Mouse (Mus musculus) left cerebral cortex, postnatal 14 days (tissue): Measurements from ENCODE around the gene Hivep3. TPM values are rescaled to one million over a fixed set of nuclear protein-coding genes. Genes with fewer than 3 reads are reported as not detected.

Experiments
- DNase-seq, 2 experiments: peaks; one replicate each; pipeline ENCODE4 v3.0.0; 2021 to 2022; ENCODE audit warnings: low spot score in 2 of 2, mixed read lengths in 1 of 2
- intact Hi-C: fragments of 180-260 bp; cut with DNase I; formaldehyde crosslinking; loops from one replicate; pipeline ENCODE4 v1.15.1; 2025
- total RNA-seq, 2 experiments: library from RNA; stranded (reverse); gene quantifications; 2 replicates each; pipeline ENCODE4 v1.2.3; 2021

The Hivep3 gene
- total RNA-seq, 2 experiments from 2014 or later: 65.4 to 79.8 TPM

DNA sequence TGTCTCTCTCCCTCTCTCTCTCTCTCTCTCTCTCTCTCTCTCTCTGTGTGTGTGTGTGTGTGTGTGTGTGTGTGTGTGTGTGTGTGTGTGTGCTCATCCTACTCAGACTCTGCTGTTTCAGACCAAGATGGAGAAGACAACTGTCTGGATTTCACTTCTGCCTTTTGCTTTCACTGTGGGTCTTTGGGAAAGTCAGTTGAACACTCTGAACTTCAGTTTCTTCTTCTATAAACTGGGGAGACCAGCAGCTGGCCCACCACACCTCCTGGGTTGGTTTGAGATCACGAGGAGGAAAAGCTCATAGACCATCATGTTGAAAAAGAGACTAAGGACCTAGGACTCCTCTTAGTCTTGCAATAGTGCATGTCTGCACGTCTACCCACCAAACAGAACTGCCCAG, 246.3 kb downstream of the Hivep3 start:
- intact Hi-C loops: no loop called here

DNA sequence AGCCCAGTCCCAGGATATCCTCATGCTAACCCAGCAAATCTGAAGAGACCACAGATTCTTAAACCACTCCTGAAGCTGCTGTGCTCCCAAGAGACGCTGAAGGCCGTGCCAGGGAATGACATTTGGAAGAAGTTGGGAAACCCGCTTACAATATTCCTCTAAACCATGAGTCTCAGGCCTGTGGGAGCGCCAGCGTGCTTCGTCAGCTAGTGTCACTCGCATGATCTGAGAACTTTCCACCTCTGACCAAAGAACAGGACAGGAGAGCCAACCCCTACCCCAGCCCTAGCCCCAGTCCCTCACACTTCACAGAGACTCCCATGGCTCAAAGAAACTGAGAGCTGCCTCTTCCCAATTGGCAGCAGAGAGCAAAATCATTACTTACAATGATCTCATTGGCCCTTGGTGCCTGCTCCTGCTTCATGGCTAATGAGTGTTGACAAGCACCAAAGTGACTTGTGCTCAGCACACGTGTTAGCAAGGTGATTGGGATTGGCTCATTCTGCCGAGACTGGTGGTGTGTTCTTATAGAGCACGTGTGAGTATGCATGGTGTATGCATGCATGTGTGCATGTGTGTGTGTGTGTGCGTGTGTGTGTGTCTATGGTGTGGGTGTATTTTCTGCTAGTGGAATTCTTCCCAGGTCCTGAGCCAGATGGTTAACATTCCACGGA, 247.6 kb downstream of the Hivep3 start:
- DNase-seq: no peak
- intact Hi-C loops: no loop called here

More for the DNA sequence above, 246.3 kb downstream of the Hivep3 start:
- DNase-seq: no peak

DNA sequence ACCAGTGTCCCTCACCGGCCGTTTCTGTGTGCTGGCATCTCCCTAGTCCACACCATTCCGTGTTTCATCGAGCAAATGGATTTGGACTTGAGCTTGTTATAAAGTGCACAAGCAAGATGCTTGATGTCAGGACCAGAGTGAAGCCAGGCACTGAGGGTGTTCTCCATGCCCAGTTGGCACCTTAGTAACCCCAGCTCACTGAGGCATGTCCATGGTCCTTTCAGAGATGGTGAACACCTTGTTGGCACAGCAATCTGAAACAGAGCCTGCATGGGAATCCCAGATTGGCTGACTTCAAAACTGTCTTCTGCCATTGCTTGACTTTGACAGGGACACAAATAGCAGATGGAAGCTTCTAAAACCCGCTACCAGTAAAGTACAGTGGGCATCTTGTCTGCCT, 252.5 kb downstream of the Hivep3 start:
- no peak for DNase-seq
- intact Hi-C loops: no loop called here

DNA sequence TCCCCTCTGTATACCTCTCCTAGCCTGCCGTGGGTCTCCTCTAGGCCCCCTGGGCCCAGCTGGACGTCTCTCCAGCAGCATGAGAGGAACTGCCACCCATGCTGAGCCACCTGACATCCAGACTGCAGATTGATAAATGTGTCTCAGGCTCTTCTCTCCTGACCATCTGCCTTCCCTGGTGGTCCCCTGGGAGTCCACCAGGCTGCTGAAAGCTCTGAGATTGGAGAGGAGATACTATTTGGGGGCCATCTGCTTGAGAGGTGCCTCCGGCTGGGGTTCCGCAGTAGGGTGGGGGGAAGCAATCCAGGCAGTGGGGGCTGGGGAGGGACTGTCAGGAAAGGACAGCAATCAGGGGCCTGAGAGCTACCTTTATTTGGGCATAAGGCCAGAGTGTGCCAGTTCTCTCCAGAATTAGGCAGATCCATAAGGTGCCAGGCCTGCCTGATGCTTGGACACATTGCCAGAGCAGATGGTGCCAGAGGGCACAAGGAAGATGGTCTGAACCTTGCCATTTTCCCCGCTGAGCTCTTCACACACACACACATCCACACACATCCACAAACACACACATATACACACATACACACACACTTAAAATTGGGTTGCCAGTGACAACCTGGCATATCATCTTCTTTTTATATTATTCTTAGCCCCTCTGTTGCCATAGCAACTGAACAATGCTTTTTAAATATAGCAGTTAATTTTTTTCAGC, 253.2 kb downstream of the Hivep3 start:
- peak in 1 of 2 experiments; percentile 90 for DNase-seq
- intact Hi-C loops: no loop called here

DNA sequence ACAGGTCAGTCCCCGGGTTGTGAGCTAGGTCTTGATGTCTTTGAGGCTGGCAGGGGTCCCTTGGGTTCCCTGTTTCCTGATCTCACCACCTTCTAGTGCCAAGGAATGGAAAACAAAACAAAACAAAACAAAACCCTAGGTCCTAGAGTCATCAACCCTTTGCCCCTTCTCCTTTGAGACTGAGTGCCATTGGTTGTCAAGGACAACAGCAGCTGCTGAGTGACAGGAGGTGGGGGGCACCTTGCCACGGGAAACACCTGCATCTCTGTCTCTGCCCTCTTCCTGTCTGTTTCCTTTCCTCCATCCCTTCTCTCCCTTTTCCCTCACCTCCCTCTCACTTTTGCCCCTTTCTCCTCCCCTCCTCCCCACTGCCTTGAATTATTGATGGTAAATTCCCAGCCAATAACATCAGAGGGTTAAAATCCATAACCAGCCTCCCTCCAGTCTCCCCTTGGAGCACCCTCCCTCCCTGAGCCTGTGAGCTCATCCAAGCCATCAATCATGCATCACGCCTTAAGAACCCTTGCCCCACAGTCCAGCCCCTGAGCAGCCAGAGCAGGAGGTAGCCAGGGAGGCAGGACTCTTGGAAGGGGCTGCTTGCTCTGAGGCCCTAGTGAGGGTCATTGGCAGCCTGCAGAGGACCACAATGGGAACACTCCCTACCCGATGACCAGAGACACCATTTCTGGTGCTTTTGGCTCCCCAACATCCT, 253.9 kb downstream of the Hivep3 start:
- DNase-seq: no peak
- intact Hi-C loops: no loop called here

DNA sequence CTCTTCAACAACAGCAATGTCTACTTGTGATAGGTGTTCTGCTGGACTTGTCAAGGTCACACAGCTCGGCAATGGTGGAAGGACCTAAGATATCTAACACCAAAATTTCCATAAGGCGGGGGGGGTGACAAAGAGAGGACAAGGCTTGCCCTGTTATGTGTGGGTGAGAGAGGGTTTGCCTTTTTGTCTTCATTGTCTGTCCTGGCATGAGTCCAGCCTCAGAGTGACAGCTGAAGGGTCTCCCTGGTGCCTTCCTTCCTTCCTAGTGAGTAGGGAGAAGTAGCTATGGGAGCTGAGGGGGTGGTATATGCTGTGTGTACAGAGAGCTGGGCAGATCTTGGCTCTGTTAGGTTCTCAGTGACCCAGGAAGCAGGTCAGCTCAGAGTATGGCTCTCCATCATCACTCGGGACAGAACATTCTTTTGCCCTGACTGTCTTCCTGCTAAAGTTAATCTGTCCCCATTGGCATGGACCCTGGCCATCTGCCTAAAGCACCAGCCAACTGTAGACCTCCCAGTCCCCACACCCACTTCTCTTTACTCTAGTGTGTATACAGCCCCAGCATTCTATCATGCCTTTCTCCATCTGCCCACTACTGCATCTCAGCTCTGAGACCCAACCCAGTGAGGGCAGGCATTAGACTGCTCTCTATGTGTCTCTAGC, 255.6 kb downstream of the Hivep3 start:
- no peak for DNase-seq
- intact Hi-C loops: no loop called here

DNA sequence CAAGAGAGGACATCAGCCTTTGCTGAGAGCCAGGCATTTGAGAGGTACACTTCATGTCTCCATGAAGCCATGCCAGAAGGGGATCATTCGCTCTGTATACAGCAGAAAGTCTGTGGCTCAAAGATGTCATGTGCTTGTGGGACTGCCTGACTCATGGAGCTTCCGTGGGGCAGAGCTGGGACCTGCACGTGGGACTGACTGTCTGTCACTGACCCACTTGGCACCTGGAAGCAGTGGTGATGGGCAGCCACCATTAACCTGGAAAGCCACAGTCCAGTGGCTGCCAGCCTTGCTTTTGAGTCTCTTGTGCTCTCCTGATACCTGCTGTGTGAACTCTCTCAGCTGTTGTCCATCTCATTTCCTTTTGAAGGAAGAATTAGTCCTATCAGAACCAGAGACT, 256.8 kb downstream of the Hivep3 start:
- intact Hi-C loops: no loop called here

DNA sequence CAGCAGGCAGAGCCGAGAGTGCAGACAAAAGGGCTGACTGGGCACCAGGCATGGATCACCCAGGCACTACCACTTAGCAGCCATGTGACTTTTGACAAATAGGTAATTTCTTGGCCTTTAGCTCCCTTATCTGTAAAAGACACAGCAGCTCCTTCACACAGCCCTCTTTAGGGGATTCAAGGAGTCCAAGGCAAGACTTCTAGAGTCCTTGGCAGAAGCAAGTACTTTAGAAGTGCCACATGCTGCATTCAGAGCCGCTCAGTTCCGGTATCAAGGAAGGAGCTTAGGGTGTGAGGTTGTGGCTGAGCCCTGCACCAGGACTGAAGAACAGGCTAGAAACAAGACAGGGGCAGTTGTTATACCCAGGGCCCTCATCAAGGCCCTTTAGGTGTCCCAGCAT, 257.3 kb downstream of the Hivep3 start:
- DNase-seq: no peak
- intact Hi-C loops: no loop called here

More for the DNA sequence above, 256.8 kb downstream of the Hivep3 start:
- DNase-seq: no peak

DNA sequence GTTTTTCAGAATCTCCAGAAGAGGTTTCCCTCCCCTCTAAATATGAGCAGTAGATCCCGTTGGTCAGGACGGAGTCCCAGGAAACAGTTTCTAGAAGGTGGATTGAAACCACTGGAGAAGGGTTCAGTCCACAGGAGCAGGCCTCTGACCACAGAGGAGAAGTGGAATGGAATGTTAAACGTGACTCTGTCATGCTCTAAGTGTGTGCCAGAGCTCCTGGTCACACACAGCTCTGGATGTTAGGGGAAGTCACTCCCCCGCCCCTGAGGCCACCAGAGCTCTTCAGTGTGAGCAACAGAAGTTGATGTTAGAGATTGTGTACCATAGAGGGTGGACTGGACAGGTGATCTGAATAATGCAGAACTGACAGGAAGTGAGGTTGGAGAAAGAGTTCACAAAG, 258.2 kb downstream of the Hivep3 start:
- no peak for DNase-seq
- intact Hi-C loops: no loop called here

DNA sequence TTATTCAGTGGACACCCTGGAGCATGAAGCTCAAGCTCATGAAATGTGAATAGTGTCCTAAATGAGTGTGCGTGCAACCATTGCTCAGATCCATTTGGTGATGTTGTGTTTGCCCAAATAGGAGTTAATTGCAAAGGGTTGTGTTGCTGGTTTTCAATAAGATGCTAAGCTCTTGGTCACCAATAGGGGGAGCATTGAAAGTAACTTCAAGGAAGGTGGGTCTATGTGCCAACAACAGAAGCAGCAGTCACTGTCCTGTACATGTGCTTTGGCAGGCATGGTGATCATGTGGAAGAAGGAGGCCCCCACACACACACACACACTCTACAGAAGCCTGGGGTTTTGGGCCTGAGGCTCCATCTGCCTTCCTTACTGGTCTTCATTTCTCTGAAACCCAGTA, 262.8 kb downstream of the Hivep3 start:
- intact Hi-C loops: no loop called here
- DNase-seq: no peak

DNA sequence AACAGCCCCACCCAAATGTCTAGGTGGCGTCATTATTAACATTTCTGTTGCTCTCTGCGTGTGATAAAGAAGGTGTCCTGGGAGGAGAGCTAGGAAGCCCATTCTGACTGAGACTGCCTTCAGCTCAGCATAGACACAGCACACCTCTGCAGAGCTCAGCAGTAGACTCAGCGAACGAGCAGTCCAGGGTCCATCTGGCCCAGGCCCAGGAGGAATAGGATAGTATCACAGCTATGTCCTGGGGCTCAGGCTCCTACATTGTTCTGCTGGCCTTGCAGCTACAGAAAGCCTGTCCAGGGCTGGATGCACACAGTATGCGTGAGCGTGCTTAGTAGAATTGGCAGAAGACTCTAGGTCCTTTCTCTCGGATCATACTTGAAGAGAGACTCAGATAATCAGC, 263.8 kb downstream of the Hivep3 start:
- intact Hi-C loops: no loop called here
- DNase-seq: no peak

DNA sequence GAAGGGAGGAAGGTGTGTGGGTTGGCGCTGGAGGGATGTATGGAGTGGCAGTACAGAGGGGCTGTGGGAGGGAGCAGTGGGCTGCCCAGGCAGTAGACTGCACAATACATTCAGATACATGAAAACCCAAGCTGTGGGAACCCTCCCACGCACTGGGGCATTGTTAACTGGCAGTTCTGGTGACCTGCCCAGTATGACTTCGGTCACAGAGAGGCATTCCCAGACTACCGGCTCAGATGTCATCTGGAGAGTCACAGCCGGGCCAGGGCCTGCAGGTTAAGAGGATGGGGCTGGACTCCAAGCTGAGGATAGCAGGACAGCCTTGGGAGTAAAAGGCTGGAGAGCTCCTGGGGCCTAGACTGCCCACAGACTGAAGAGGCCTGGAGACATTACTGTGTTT, 265.3 kb downstream of the Hivep3 start:
- intact Hi-C loops: no loop called here
- DNase-seq: no peak

DNA sequence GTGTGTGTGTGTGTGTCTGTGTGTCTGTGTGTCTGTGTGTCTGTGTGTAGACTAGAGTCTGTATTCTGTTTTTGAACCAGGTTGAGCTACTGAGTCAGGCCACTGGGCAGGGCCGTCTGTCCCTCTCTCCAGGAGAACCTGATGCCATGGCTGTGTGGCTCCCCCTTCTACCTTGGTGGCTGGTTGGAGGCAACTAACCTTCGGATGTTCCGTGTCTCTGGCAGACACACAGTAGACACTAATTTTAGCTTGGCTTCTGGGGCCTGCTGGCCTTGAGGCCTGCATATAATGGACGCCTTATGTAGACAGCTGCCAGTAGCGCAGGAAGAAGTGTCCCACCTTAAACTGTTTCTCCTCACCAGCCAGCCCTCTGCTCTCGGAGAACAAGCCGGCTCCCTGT, 267.3 kb downstream of the Hivep3 start:
- no peak for DNase-seq
- intact Hi-C loops: no loop called here

DNA sequence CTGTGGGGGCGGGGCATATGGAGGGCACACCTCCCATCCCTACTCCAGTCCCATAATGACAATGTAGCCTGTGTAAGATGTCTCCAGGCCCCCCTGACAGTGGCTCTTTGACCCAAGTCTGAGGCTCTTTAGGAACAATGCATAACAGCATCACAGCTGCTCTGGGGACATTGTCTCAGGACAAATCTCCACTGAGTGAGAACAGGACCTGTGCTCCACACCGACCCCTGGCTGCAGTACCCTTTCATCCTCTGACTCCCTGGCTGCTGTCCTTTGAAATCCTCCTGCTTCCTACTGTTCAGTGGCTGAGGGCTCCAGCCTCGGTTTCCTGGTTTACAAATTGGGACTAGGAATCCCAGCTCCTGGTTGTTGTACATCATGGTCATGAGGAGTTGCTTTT, 269.4 kb downstream of the Hivep3 start:
- intact Hi-C loops: no loop called here
- DNase-seq: no peak

DNA sequence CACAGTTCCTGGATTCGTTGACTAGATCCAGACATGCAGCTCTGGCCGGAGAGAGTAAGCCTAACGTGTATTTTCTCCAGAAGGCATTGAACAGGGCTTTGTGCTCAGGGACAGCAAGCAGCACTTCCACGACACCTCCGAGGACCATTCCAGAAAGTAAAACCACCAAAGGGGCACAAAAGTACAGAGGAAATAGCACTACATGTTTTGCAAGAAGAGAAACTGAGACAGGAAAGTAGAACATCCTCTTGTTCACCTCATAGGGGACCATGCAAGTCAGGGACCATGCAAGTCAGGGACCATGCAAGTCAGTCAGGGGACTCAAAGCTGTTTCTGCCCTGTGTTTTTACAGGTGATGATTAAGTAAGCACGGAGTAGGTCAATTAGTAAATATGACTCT, 272.5 kb downstream of the Hivep3 start:
- intact Hi-C loops: no loop called here
- no peak for DNase-seq

DNA sequence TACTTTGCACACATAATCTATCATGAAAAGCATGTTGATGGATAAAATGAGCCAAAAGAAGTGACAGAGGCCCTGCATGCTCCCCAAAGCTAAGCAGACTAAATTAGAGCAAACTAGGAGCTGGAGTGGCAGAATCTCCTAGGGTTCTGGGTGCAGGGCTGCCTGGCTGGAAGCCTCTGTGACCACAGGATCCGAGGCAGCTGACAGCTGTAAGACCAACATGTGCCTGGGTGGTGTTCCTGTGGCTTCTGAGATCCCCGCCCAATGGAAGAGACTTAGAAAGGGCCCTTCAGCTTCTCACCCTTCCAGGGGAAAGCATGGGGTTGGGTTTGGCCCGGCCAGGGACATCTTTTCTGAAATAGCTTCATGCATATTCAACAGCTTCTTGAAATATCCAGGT, 274.3 kb downstream of the Hivep3 start:
- intact Hi-C loops: no loop called here
- DNase-seq: no peak

DNA sequence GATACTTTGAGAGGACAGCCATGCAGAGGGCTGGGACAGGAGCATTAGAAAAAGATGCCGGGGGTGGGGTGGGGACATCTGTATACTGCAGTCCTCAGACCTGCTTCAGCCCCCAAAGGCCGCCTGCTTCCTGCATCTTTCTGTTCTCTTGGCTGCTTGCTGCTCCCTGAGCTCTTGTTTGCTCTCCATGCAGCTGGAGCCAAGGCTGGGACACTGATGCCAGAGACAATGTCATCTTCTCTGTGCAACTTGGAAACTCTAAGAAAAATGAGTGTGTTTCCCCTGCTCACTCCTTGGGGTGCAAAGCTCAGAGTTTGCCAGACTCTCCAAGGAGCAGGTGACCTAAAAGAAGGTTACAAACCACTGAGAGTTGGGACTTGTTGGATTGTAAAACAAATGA, 275.6 kb downstream of the Hivep3 start:
- intact Hi-C loops: no loop called here
- no peak for DNase-seq

DNA sequence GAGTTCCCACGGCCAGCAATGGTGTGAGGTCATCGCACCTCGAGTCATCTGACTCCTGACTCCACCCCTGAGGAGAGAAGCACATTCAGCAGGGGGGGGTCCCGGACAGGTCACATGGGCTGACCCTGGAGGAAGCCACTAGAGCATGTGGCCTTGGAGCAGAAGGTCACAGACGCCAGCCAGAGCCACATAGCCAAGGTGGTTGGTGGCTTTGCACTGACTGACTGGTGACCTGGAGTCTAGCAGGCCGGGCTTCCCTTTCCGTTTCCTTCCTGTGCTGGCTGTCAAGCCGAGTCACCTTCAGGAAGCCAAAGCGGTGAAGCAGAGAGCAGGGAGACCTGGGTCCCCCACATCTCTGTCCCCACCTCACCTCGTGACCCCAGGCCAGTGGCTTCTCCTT, 278.2 kb downstream of the Hivep3 start:
- DNase-seq: no peak
- intact Hi-C loops: no loop called here

DNA sequence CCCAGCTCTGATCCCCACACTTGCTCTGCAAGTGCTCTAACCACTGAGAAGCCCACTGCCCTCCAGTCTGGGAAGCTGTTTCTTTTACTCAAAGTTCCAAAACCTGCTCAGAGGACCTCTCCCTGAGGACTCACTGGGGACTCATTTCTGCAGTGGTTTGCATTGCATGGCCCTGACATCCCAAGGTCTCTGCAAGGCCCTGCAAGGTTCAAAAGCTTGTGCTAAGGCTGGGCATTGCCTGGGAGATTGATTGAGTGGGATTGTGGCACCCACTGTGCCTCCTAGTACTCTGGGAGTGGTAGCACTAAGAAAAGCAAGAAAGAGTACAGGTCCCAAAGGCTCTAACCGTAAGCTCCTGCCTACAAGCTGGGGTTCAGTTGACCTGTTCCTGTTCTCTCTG, 279.3 kb downstream of the Hivep3 start:
- intact Hi-C loops: no loop called here

DNA sequence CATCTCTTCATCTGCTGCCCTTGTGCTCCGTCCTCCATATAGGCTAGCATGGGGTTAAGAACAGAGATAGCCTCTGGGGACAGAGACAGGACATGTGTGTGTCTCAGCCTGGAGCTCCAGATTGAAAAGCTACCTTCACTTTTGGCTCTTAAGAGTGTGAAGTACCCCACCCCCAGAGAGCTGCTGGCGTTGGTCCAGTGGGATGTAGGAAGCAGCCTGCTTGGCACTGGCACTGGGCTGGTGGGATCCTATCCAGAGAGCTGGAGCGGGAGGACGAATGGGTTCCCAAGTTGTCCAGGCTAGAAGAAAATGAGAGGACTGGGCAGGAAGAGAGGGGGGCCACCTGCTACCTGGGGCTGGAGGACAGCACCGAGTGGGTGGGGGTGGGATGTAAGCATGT, 284.8 kb downstream of the Hivep3 start:
- intact Hi-C loops: no loop called here
- DNase-seq: peak; percentile 44 to 68

More for the DNA sequence above, 279.3 kb downstream of the Hivep3 start:
- no peak for DNase-seq
